Mouse (Mus musculus): ENCODE measurements around the gene Glt1d1.

Gene Glt1d1

GRCm38 (mm10) chr5:127631671-127632070, 391 bp upstream of the Glt1d1 start:
- DNase-seq (ENCODE audit: low read depth, low spot score), result no peak

- peak; percentile 30 for DNase-seq (ENCODE audit: low read depth, low spot score)
Observed at GRCm38 (mm10) chr5:127633188-127633587, 1.1 kb downstream of the Glt1d1 start.

DNA sequence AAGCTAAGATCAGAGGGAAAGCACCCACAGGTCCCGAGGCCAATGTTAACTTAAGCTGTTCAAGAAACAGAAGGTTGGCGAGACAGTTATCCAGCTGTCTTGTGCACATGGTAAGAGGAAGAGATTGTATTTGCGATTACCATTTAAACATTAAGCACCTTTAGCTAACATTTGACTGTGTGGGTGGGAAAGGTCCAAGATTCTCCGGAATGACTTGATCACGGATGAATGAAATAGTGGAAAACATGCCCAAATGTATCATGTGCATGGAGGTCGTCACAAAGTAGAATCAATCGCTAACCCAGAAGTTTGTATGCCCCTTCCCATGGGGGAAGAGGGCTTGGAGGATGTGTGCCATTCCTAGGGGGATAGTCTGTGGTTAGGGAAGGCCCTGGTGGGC, 1.6 kb downstream of the Glt1d1 start:
- no peak for DNase-seq (ENCODE audit: low read depth, low spot score)

GRCm38 (mm10) chr5:127637622-127638021, 5.6 kb downstream of the Glt1d1 start:
- peak; percentile 53 for DNase-seq (ENCODE audit: low read depth, low spot score)

GRCm38 (mm10) chr5:127638177-127638576, 6.1 kb downstream of the Glt1d1 start:
- DNase-seq (ENCODE audit: low read depth, low spot score), result no peak

- DNase-seq (ENCODE audit: low read depth, low spot score), result peak; percentile 94
Observed at GRCm38 (mm10) chr5:127639067-127639605, 7.1 kb downstream of the Glt1d1 start.

DNA sequence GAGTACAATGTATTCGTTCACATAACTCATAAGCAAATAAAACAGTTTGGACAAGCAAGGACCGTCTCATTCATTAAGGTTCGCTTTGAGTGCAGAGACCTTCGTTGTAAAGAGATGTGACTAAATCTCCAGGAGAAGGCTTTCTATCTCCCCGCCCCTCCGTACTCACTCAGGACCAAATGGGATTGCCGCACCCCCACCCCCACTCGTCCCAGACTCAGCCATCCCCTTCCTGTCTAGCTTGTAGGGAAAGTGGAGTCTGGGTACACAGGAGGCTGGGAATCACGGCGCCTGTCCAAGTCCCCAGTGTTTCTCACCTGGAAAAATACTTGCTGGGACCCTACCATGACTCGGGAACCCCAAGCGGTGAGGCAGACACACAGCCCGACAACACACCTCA, 7.6 kb downstream of the Glt1d1 start:
- DNase-seq (ENCODE audit: low read depth, low spot score), result peak; percentile 83

DNA sequence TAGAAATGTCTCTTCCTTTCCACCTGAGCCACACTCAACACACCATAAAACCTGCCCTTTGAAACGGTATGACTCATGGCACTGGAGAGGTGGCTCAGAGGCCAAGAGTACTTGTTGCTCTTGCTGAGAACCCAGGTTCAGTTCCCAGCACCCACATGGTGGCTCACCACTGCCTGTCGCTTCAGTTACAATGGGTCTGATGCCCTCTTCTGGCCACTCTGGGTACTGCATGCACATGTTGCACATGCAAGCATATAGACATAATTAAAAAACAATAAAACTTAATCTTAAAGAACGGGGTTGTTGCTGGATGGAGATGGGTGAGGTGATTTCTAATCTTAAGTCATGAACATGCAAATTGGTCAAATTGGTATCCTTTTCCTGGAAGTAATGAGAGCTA, 8.3 kb downstream of the Glt1d1 start:
- DNase-seq (ENCODE audit: low read depth, low spot score), result peak; percentile 81

- DNase-seq (ENCODE audit: low read depth, low spot score), result no peak
Observed at GRCm38 (mm10) chr5:127641185-127641958, 9.3 kb downstream of the Glt1d1 start.

DNA sequence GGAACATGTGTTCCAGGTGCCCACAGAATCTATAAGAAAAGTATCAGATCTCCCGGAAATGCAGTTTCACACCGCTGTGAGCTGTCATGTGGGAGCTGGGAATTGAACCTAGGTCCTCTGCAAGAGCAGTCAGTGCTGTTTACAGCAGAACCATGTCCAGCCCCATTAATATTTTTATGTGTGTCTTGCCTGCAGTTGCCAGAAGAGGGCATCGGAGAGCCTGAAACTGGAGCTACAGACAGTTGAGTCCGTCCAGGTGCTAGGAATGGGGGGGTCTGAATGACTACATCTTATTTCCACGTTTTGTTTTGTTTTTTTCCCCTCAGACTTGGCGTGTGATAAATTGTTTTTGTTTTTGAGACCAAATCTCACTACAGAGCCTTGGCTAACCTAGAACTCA, 16.0 kb downstream of the Glt1d1 start:
- peak; percentile 65 for DNase-seq (ENCODE audit: low read depth, low spot score)

DNA sequence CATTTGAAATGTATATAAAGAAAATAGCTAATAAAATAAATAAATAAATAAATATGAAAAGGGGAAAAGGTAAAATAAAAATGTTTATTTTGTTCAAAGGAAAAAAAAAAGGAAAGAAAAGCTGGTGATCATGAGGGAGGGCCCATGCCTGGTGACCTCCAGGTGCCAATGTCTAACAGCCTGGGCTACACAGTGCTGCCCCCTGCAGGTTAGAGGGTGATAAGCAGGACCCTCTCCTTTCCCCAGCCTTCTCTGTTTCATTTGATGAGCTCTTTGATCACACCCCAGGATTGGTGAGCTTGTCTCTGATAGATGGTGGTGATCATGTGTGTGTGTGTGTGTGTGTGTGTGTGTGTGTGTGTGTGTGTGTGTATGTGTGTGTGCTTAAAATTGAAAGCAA, 17.0 kb downstream of the Glt1d1 start:
- peak; percentile 76 for DNase-seq (ENCODE audit: low read depth, low spot score)

DNA sequence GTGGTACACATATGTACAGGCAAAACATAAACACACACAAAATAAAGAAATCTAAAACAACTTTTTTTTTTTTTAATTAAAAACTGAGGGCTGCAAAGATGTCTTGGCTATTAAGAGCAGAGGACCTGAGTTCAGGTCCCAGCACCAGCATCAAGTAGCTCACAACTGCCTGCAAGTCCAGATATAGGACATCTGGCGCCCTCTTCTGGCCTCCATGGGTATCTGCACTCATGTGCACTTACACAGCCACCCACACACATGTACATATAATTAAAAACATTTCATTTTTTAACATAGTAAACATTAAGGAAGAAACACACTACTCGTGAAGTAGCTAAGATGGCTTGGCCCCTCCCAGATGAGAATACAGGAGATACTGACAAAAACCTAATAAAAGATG, 26.2 kb downstream of the Glt1d1 start:
- peak; percentile 21 for DNase-seq (ENCODE audit: low read depth, low spot score)

DNA sequence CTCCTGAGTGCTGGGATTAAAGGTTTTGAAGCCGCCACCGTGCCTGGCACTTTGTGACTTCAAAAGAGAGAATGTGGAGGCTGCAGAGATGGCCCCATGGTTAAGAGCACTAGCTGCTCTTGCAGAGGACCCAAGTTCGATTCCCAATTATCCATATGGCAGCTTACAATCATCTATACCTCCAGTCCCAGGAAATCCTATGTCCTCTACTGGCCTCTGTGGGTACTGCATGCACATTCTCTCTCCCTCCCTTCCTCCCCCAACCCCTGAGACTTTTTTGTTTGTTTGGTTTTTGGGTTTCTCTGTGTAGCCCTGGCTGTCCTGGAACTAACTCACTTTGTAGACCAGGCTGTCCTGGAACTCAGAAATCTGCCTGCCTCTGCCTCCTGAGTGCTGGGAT, 27.2 kb downstream of the Glt1d1 start:
- DNase-seq (ENCODE audit: low read depth, low spot score), result peak; percentile 76

GRCm38 (mm10) chr5:127660267-127660666, 28.2 kb downstream of the Glt1d1 start:
- peak; percentile 82 for DNase-seq (ENCODE audit: low read depth, low spot score)

DNA sequence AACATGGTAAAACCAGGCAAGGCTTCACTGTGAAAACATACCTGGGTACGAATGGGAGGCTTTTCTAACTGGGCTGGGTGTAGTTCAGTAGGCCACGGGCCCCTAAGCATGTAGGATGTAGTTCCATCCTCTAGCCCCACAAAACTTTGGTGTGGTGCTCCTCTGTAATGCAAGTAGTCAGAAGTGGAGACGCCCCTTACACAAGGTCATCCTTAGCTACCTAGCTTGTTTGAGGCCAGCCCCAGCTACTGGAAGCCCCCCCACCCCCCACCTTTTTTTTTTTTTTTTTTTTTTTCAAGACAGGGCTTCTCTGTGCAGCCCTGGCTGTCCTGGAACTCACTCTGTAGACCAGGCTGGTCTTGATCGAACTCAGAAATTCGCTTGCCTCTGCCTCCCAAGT, 28.9 kb downstream of the Glt1d1 start:
- DNase-seq (ENCODE audit: low read depth, low spot score), result peak; percentile 89

DNA sequence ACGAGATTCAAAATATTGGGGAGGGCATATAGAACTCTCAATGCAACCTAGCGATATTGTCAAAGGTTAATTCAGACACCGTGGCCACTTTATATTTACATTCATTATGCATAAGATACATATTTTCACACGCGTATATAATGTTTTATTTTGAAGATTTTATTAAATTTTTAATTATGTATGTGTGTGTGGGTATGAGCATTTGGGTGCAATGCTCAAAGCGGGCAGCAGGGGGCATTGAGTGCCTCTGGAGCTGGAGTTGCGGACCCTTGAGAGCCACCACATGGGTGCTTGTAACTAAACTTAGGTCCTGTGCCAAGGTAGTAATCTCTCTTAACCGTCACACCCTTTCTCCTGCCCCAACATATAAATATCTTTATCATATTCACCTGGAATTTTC, 41.9 kb downstream of the Glt1d1 start:
- DNase-seq (ENCODE audit: low read depth, low spot score), result no peak

DNA sequence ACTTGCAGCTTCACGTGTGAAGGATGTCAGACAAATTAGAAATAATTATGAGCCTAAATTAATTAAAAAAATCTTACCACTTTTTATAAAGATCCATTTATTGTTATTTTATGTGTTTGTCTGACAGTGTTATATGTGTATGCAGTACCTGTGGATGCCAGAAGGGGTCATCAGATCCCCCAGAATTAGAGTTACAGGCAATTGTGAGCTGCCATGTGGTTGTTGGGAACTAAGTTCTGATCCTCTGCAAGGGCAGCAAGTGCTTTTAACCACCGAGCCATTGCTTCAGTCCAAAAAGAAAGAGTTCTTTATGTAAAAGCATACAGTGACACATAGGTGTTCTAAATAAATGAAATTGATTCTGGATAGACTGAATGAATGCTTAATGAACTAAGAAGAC, 45.5 kb downstream of the Glt1d1 start:
- no peak for DNase-seq (ENCODE audit: low read depth, low spot score)

DNA sequence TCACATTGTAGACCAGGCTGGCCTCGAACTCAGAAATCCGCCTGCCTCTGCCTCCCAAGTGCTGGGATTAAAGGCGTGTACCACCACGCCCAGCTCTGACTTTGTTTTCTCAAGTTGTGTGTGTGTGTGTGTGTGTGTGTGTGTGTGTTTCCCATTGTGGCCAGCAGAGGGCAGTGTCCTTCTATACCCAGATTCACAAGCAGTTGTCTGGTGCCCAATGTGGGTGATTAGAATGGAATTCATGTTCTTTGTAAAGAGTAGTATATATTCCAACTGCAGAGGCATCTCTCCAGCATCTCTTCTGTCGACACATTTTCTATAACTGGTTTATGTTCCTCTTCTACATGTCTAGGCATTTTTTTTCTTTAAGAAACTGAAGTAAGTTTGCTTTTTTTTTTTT, 46.4 kb downstream of the Glt1d1 start:
- DNase-seq (ENCODE audit: low read depth, low spot score), result peak; percentile 83

DNA sequence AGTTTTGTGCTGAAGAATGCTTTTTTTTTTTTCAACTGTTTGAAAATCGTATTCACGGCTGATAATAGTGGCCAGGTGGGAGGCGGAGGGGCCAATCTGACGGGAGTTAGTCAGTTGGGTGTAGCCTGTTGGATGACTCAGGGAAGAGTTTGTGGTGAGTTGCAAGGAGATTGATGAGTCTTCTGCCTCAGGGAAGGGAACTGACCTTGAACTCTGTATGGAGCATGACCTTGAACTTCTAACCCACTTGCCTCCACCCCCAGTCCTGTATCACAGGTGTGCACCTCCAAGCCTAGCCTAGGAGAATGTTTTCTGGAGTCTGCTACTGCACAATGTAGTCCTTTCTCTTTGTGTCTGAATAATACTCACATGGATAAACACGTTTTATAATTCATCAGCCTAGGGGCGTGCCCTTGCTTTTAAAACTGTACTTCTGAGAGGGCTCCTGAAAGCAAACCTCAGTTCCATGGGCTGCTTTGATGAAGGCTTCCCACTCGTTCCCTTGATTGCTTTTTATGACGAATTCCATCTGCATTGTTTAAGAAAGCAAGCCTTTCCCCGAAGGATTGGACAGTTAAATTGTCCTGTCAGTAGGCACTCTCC, 56.6 kb downstream of the Glt1d1 start:
- DNase-seq (ENCODE audit: low read depth, low spot score), result peak; percentile 99

DNA sequence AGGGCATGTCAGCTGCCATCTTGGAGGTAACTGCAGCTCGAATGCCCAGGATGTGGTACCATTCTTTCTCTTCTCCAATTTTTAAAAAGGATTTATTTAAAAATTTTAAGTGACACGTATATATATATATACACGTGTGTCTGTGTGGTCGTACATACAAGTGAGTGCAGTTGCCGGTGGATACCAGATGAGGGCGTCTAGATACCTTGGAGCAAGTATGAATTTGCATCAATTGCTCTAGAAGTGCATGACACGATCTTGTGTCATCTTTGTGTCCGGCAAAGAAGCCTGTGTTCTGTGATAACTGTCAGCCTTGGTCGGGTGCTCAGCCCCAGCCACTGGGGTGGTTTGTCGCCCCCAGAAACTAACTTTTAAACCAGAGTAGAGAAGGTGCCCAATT, 59.0 kb downstream of the Glt1d1 start:
- DNase-seq (ENCODE audit: low read depth, low spot score), result peak; percentile 54

- DNase-seq (ENCODE audit: low read depth, low spot score), result peak; percentile 65
Observed at GRCm38 (mm10) chr5:127691581-127691980, 59.5 kb downstream of the Glt1d1 start.

- DNase-seq (ENCODE audit: low read depth, low spot score), result no peak
Observed at GRCm38 (mm10) chr5:127695898-127696297, 63.8 kb downstream of the Glt1d1 start.

- no peak for DNase-seq (ENCODE audit: low read depth, low spot score)
Observed at GRCm38 (mm10) chr5:127696602-127697001, 64.5 kb downstream of the Glt1d1 start.
